Mouse (Mus musculus): ENCODE measurements around the gene Selenon. TPM values are rescaled to one million over a fixed set of nuclear protein-coding genes. Genes with fewer than 3 reads are reported as not detected.

The Selenon gene
- polyA plus RNA-seq, 2 experiments, result 48.5 to 68.5 TPM

DNA sequence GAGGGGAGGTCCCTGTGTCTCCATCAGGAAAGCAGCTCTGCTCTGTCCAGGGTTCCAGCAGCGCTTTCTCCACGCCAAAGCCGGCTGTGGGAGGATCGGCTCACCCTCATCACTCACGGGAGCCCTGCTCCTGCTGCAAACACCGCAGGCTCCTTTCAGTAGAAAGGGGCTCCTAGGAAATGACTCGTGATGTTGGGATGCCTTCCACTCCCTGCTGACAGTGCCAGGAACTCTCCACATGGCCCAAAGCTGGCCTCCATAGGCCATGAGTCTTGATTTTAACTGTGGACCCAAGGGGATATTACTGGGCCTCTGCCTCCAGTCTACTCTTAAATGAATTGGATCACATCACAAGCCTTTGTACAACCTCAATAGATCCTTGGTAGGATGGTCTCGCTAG lies 17.9 kb upstream of the Selenon start:
- no peak overlapping the region for H3K4me2 ChIP-seq (replicated peaks; ENCODE audit: low read depth, low read length, severe bottlenecking)
- no peak overlapping the region for H3K9ac ChIP-seq (ENCODE audit: low read depth, low read length, severe bottlenecking)
- no peaks in the 10 kb centered on the region for H3K27me3 ChIP-seq (ENCODE audit: control insufficient read depth, insufficient read depth, low read length)
- H3K36me3 ChIP-seq (ENCODE audit: control insufficient read depth, insufficient read depth, low read length), result no peaks in the 10 kb centered on the region
- TF ChIP-seq POLR2A (IDR thresholded peaks at IDR 0.05; ENCODE audit: borderline replicate concordance, extremely low read depth, insufficient read depth, insufficient read length), result no peak
- no peak overlapping the region for H3K4me3 ChIP-seq (replicated peaks; ENCODE audit: low read length)
- H3K9me3 ChIP-seq (ENCODE audit: control insufficient read depth, low read length), result no peaks in the 10 kb centered on the region
- 70% methylated on average over 8 of the region's 8 CpGs for WGBS
- ATAC-seq (ENCODE audit: low FRiP score, low read depth) (no peak), DNase-seq (ENCODE audit: low spot score) (no peak)
- H3K4me1 ChIP-seq (ENCODE audit: control insufficient read depth, insufficient read depth, low read length), result no peaks in the 10 kb centered on the region
- H3K27ac ChIP-seq (replicated peaks; ENCODE audit: low read depth, low read length), result no peak overlapping the region

DNA sequence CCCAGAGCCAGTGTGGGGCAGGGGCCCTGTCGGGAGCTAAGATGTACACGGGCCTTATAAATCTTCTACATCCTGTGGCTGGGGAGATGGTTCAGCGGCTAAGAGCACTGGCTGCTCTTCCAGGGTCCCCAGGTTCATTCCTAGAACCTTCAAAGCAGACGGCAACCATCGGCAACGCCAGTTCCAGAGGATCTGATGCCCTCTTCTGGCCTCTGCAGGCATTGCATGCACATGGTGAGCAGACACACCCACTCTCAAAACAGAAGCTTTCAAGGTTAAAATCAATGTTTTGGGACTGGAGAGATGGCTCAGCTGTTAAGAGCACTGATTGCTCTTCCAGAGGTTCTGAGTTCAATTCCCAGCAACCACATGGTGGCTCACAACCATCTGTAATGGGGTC lies 17.2 kb upstream of the Selenon start:
- ATAC-seq (ENCODE audit: low FRiP score, low read depth), result no peak
- H3K9ac ChIP-seq (ENCODE audit: low read depth, low read length, severe bottlenecking), result no peak overlapping the region
- H3K27ac ChIP-seq (replicated peaks; ENCODE audit: low read depth, low read length), result no peak overlapping the region
- no peaks in the 10 kb centered on the region for H3K4me1 ChIP-seq (ENCODE audit: control insufficient read depth, insufficient read depth, low read length)
- no peaks in the 10 kb centered on the region for H3K27me3 ChIP-seq (ENCODE audit: control insufficient read depth, insufficient read depth, low read length)
- no peak overlapping the region for H3K4me3 ChIP-seq (replicated peaks; ENCODE audit: low read length)
- no peak overlapping the region for H3K4me2 ChIP-seq (replicated peaks; ENCODE audit: low read depth, low read length, severe bottlenecking)
- no peak for TF ChIP-seq POLR2A (IDR thresholded peaks at IDR 0.05; ENCODE audit: borderline replicate concordance, extremely low read depth, insufficient read depth, insufficient read length)
- no peaks in the 10 kb centered on the region for H3K36me3 ChIP-seq (ENCODE audit: control insufficient read depth, insufficient read depth, low read length)
- WGBS, result 80% methylated on average over 6 of the region's 6 CpGs
- no peak for DNase-seq (ENCODE audit: low spot score)
- H3K9me3 ChIP-seq (ENCODE audit: control insufficient read depth, low read length), result no peaks in the 10 kb centered on the region

DNA sequence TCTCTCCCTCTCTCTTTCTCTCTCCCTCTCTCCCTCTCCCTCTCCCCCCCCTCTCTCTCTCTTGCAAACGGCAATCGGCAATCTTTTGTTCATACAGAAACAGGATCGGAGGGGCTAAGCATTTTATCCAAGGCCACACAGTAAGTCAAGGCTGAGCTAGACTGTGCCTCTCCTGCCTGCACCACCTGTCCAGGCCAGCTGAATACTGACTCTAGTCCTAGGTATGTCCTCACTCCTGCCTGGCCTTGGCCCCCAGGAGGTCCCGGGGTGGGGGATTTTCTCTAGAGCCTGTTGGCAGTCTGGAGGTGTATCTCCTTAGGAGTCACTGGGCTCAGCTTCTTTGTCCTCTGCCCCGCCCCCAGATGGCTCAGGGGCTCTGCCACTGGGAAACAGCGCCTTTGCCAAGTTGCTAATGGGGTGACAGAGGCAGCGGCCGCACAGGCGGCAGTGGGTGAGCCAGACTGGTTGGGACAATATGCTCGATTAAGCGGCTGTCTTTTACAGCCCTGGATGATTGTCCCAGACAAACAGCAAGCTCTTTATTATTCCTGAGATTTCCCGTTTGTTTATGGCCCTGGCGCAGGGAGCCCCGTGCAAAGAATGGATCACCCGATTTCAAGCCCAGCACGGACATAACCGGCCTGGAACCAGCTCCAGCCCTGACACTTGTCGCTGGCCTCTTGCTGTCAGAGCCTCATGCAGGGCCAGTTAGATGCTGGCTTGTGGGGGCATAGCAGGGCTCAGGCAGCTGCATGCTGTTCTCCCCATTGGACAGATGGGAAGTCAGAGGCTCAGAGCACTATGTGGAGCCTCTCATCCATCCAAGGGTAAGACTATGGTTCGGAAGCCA lies 15.6 kb upstream of the Selenon start:
- no peak overlapping the region for H3K4me2 ChIP-seq (replicated peaks; ENCODE audit: low read depth, low read length, severe bottlenecking)
- ATAC-seq (ENCODE audit: low FRiP score, low read depth), result no peak

DNA sequence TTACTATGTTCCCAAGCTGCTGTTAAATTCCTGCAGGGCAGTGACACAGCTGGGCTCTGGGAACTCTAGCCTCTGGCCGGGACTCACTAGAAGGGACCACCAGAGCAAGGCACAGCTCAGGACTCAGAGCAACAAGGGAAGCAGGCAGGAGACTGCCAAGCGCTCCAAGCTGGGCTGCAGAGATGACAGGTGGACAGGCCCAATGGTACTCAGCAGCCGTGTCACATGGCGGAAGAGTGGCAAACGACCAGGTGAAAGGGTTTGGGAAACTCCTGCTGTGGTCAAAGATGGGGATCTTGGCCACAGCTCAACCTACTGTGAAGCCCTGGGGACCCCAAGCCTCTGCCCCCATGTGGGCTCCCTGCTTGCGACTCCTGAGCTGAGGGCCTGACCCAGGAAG lies 12.1 kb upstream of the Selenon start:
- Histone ChIP-seq H3K4me2 (replicated peaks; ENCODE audit: low read depth, low read length, severe bottlenecking) (no peak overlapping the region), H3K27me3 (ENCODE audit: control insufficient read depth, insufficient read depth, low read length) (no peaks in the 10 kb centered on the region), H3K4me1 (ENCODE audit: control insufficient read depth, insufficient read depth, low read length) (no peaks in the 10 kb centered on the region), H3K36me3 (ENCODE audit: control insufficient read depth, insufficient read depth, low read length) (no peaks in the 10 kb centered on the region), H3K9ac (ENCODE audit: low read depth, low read length, severe bottlenecking) (no peak overlapping the region), H3K4me3 (replicated peaks; ENCODE audit: low read length) (no peak overlapping the region), H3K9me3 (ENCODE audit: control insufficient read depth, low read length) (no peaks in the 10 kb centered on the region), H3K27ac (replicated peaks; ENCODE audit: low read depth, low read length) (no peak overlapping the region)
- DNase-seq (ENCODE audit: low spot score), result no peak
- no peak for TF ChIP-seq POLR2A (IDR thresholded peaks at IDR 0.05; ENCODE audit: borderline replicate concordance, extremely low read depth, insufficient read depth, insufficient read length)
- WGBS, result 75% methylated on average over 6 of the region's 6 CpGs
- ATAC-seq (ENCODE audit: low FRiP score, low read depth), result no peak

More for the DNA sequence above, 15.6 kb upstream of the Selenon start:
- H3K4me1 ChIP-seq (ENCODE audit: control insufficient read depth, insufficient read depth, low read length), result no peaks in the 10 kb centered on the region
- TF ChIP-seq POLR2A (IDR thresholded peaks at IDR 0.05; ENCODE audit: borderline replicate concordance, extremely low read depth, insufficient read depth, insufficient read length), result no peak
- no peak for DNase-seq (ENCODE audit: low spot score)
- H3K9ac ChIP-seq (ENCODE audit: low read depth, low read length, severe bottlenecking), result no peak overlapping the region
- no peaks in the 10 kb centered on the region for H3K27me3 ChIP-seq (ENCODE audit: control insufficient read depth, insufficient read depth, low read length)
- WGBS, result 33% methylated on average over 19 of the region's 19 CpGs
- H3K4me3 ChIP-seq (replicated peaks; ENCODE audit: low read length), result no peak overlapping the region
- no peaks in the 10 kb centered on the region for H3K9me3 ChIP-seq (ENCODE audit: control insufficient read depth, low read length)
- no peak overlapping the region for H3K27ac ChIP-seq (replicated peaks; ENCODE audit: low read depth, low read length)
- no peaks in the 10 kb centered on the region for H3K36me3 ChIP-seq (ENCODE audit: control insufficient read depth, insufficient read depth, low read length)

DNA sequence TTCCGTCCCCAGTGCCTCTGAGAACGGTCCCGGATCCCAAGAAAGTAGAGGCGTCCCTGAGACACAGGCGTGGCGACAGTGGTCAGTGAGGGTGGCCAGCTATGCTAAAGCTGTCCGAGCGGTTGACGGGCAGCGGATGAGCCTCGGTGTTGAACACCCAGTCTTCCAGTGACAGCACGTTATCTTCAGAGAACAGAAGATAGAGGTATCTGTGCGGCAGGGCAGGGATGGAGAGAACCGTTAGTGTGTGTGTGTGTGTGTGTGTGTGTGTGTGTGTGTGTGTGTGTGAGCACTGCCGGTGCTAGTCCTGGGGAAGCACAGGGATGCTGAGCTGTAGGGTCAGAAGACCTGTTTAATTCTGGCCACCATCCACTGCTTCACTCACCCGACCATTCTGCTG lies 11.7 kb upstream of the Selenon start:
- H3K4me3 ChIP-seq (replicated peaks; ENCODE audit: low read length), result no peak overlapping the region
- no peak overlapping the region for H3K27ac ChIP-seq (replicated peaks; ENCODE audit: low read depth, low read length)
- H3K9me3 ChIP-seq (ENCODE audit: control insufficient read depth, low read length), result no peaks in the 10 kb centered on the region
- H3K27me3 ChIP-seq (ENCODE audit: control insufficient read depth, insufficient read depth, low read length), result no peaks in the 10 kb centered on the region
- H3K9ac ChIP-seq (ENCODE audit: low read depth, low read length, severe bottlenecking), result no peak overlapping the region
- no peak for TF ChIP-seq POLR2A (IDR thresholded peaks at IDR 0.05; ENCODE audit: borderline replicate concordance, extremely low read depth, insufficient read depth, insufficient read length)
- no peak for DNase-seq (ENCODE audit: low spot score)
- WGBS, result 90% methylated on average over 15 of the region's 16 CpGs
- ATAC-seq (ENCODE audit: low FRiP score, low read depth), result no peak
- H3K4me1 ChIP-seq (ENCODE audit: control insufficient read depth, insufficient read depth, low read length), result peaks cover 1% of the 10 kb centered on the region; the same call in 1 of the 2 replicates
- H3K4me2 ChIP-seq (replicated peaks; ENCODE audit: low read depth, low read length, severe bottlenecking), result no peak overlapping the region
- H3K36me3 ChIP-seq (ENCODE audit: control insufficient read depth, insufficient read depth, low read length), result no peaks in the 10 kb centered on the region

Data from limb, embryonic 14.5 days (tissue).